Comparison of ENCODE assay signal across 20 mouse cellular contexts in genomic region chr12:103235251-103235650, GRCm38 (mm10). TPM values are rescaled to one million over a fixed set of nuclear protein-coding genes. Genes with fewer than 3 reads are reported as not detected.
"Had no signal": no experiment of that assay in that cellular context is flagged by ENCODE, and none has a peak within 500 bp of the region (broad histone marks: within the 10 kb centered on the region; RNA-seq: fewer than 3 reads in every experiment).

No protein-coding gene starts in this region.

- H3K36me3 ChIP-seq: intestine, embryonic 15.5 days; limb, embryonic 15.5 days; liver, embryonic 12.5 days; neural tube, embryonic 13.5 days; stomach, embryonic 15.5 days had no signal

- DNase-seq: layer of hippocampus, adult 9-11 months; layer of hippocampus, postnatal 36 days; lung, embryonic 14.5 days; lung, postnatal 10 days; lung, postnatal 4 days; midbrain, embryonic 14.5 days; right cerebral cortex, postnatal 14 days; thymus, postnatal 36 days had no signal

- H3K27ac ChIP-seq: intestine, embryonic 15.5 days; kidney, postnatal 0 days; limb, embryonic 15.5 days; liver, embryonic 12.5 days; midbrain, embryonic 10.5 days; neural tube, embryonic 13.5 days; stomach, embryonic 15.5 days had no signal

- ATAC-seq: intestine, embryonic 15.5 days; liver, embryonic 12.5 days had no signal

- H3K4me2 ChIP-seq: intestine, embryonic 15.5 days; limb, embryonic 15.5 days; liver, embryonic 12.5 days; lung, embryonic 14.5 days; neural tube, embryonic 13.5 days; stomach, embryonic 15.5 days had no signal

- H3K4me1 ChIP-seq: intestine, embryonic 15.5 days; limb, embryonic 15.5 days; liver, embryonic 12.5 days had no signal

- H3K4me3 ChIP-seq: intestine, embryonic 15.5 days; limb, embryonic 15.5 days; liver, embryonic 12.5 days; midbrain, embryonic 10.5 days; myocyte; neural tube, embryonic 13.5 days; stomach, embryonic 15.5 days had no signal

- H3K9ac ChIP-seq: intestine, embryonic 15.5 days; limb, embryonic 15.5 days; liver, embryonic 12.5 days; lung, embryonic 14.5 days; neural tube, embryonic 13.5 days; stomach, embryonic 15.5 days had no signal

- H3K9me3 ChIP-seq: intestine, embryonic 15.5 days; limb, embryonic 15.5 days; liver, embryonic 12.5 days; midbrain, embryonic 10.5 days; neural tube, embryonic 13.5 days; stomach, embryonic 15.5 days had no signal

- H3K27me3 ChIP-seq: neural tube, embryonic 13.5 days had no signal

RNA-seq across cellular contexts. Expression of gene Prima1, which starts 6.7 kb away (rescaled TPM):
- total RNA-seq: megakaryocyte, adult 5-6 weeks had no signal
- polyA plus RNA-seq: liver, embryonic 12.5 days; liver, embryonic 16.5 days; lung, embryonic 14.5 days; myocyte; spleen, adult 2 months; thymus, postnatal 0 days had no signal
